Mouse (Mus musculus) bone marrow macrophage, adult 2 months (primary cell): ENCODE results near the gene Basp1.

ENCODE experiments used
- CTCF ChIP-seq: IDR thresholded peaks from 2 replicates; pipeline ENCODE4 v1.5.1; 2012; ENCODE audit warnings: low read depth, mild to moderate bottlenecking, low read length, moderate library complexity
- POLR2A ChIP-seq: IDR thresholded peaks from 2 replicates; pipeline ENCODE4 v1.6.1; 2012; ENCODE audit warnings: mild to moderate bottlenecking, low read depth, low read length, borderline replicate concordance

DNA sequence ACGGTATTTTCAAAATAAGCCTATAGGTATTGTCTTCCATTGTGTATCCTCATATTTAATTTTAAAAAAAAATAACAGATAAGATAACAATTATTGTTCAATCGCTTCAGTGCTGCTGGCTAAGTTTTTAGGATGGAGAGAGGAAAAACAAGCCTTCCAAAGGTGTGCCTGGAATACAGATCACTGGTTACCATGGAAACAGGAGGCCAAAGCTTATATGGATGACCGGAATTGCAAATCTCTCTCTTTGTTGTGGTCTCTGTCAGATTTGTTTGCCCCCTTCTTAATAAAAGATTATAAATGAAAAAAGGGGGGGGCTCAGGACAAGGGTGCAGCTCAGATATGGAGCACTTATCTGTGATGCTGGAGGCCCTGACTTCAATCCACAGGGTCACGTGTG is 2.4 kb upstream of the Basp1 start:
- TF ChIP-seq POLR2A (no peak), CTCF (no peak)
